Mouse (Mus musculus) common myeloid progenitor, adult 5-6 weeks (primary cell): Measurements from ENCODE around the gene Chmp2a. TPM values are rescaled to one million over a fixed set of nuclear protein-coding genes. Genes with fewer than 3 reads are reported as not detected.

Experiments
- ATAC-seq: replicated peaks from 2 replicates; pipeline ENCODE4 v1.8.0; 2016; ENCODE audit warnings: low read depth, mild to moderate bottlenecking, moderate TSS enrichment, inconsistent platforms; ENCODE audit not compliant: poor library complexity, severe bottlenecking
- total RNA-seq: library from RNA; stranded (forward); fragments of 200-1000, 187-1606 nt; gene quantifications from 2 replicates; pipeline ENCODE4 v1.2.3, GENCODE M21; 2017

Chmp2a gene
- total RNA-seq, 1 experiment from 2014 or later = 158 TPM

- no peak for ATAC-seq
Measured at GRCm38 (mm10) chr7:13006531-13006930, 28.1 kb downstream of the Chmp2a start.

GRCm38 (mm10) chr7:13006011-13006410, 28.6 kb downstream of the Chmp2a start:
- ATAC-seq = no peak

- no peak for ATAC-seq
Measured at GRCm38 (mm10) chr7:13003380-13003779, 31.2 kb downstream of the Chmp2a start.

- no peak for ATAC-seq
Measured at GRCm38 (mm10) chr7:13001584-13001983, 33.0 kb downstream of the Chmp2a start.

- no peak for ATAC-seq
Measured at GRCm38 (mm10) chr7:12998851-12999250, 35.8 kb downstream of the Chmp2a start, which contains the start of gene Trim28. Gene Trim28, plus strand, starts transcription at chr7:12999114.

- no peak for ATAC-seq
Measured at GRCm38 (mm10) chr7:12998053-12998452, 36.6 kb downstream of the Chmp2a start, which contains the start of gene Slc27a5. Gene Slc27a5, minus strand, starts transcription at chr7:12998192.

GRCm38 (mm10) chr7:12997230-12997629, 37.4 kb downstream of the Chmp2a start:
- ATAC-seq = no peak

- ATAC-seq = no peak
Measured at GRCm38 (mm10) chr7:12995862-12996261, 38.7 kb downstream of the Chmp2a start.

- ATAC-seq = no peak
Measured at GRCm38 (mm10) chr7:12993148-12993547, 41.5 kb downstream of the Chmp2a start.

- peak; percentile 79 for ATAC-seq
Measured at GRCm38 (mm10) chr7:12992222-12992621, 42.4 kb downstream of the Chmp2a start.

GRCm38 (mm10) chr7:12987409-12988189, 47.0 kb downstream of the Chmp2a start:
- 0 out of 2 replicates have a peak, but pooled peaks have one; percentile 12 for ATAC-seq

- no peak for ATAC-seq
Measured at GRCm38 (mm10) chr7:12986906-12987305, 47.7 kb downstream of the Chmp2a start.

GRCm38 (mm10) chr7:12985724-12986123, 48.9 kb downstream of the Chmp2a start:
- ATAC-seq = no peak

Other genes with a start within 250 kb of the Chmp2a start
- gene Zscan18, start 231.2 kb downstream of the Chmp2a start, total RNA-seq = 2.7 and 5.7 TPM in 2 replicates
- gene Zfp329, start 215.9 kb downstream of the Chmp2a start, total RNA-seq = 9.8 and 11.9 TPM in 2 replicates
- 25.2 and 44.3 TPM in 2 replicates for gene Zfp110, start 200.0 kb downstream of the Chmp2a start, total RNA-seq
- 1.4 and 2.8 TPM in 2 replicates for gene Zfp128, start 153.6 kb downstream of the Chmp2a start, total RNA-seq
- 5.8 and 9.8 TPM in 2 replicates for gene Zscan22, start 137.0 kb downstream of the Chmp2a start, total RNA-seq
- gene Rps5, start 112.5 kb downstream of the Chmp2a start, total RNA-seq = 1,289 and 2,367 TPM in 2 replicates
- 0.24 and 0.55 TPM in 2 replicates for gene Rnf225, start 107.4 kb downstream of the Chmp2a start, total RNA-seq
- gene Zfp324, start 69.0 kb downstream of the Chmp2a start, total RNA-seq = 6.7 and 8.0 TPM in 2 replicates
- gene Zfp446, start 57.0 kb downstream of the Chmp2a start, total RNA-seq = 3.7 and 3.8 TPM in 2 replicates
- not detected in 2 replicates for gene Slc27a5, start 36.6 kb downstream of the Chmp2a start, total RNA-seq
- gene Trim28, start 35.7 kb downstream of the Chmp2a start, total RNA-seq = 481 and 549 TPM in 2 replicates
- gene Zbtb45, start 24.8 kb downstream of the Chmp2a start, total RNA-seq = 9.7 and 9.8 TPM in 2 replicates
- gene Ube2m, start 3.5 kb upstream of the Chmp2a start, total RNA-seq = 97.7 and 99.2 TPM in 2 replicates
- 0.87 and 1.3 TPM in 2 replicates for gene Mzf1, start 20.0 kb upstream of the Chmp2a start, total RNA-seq
- gene Vmn1r85, start 60.4 kb upstream of the Chmp2a start, total RNA-seq = not detected in 2 replicates
- gene Vmn1r86, start 85.1 kb upstream of the Chmp2a start, total RNA-seq = not detected in 2 replicates
- not detected in 2 replicates for gene Vmn1r87, start 105.3 kb upstream of the Chmp2a start, total RNA-seq
- under 0.01 TPM in 1 of 2 replicates, not detected in the other for gene Vmn1r88, start 124.8 kb upstream of the Chmp2a start, total RNA-seq
- gene Vmn1r89, start 178.2 kb upstream of the Chmp2a start, total RNA-seq = not detected in 2 replicates
- 94.5 and 102 TPM in 2 replicates for gene Lig1, start 242.5 kb upstream of the Chmp2a start, total RNA-seq
- 4.8 and 6.9 TPM in 2 replicates for gene Zswim9, start 243.9 kb upstream of the Chmp2a start, total RNA-seq